In genomic region chr4:77155561-77155960, GRCm38 (mm10) we compare ENCODE assay signal across 12 mouse cellular contexts.
DNase-seq lines count a peak whose midpoint lies in the region.
"Had no signal": no experiment of that assay in that cellular context is flagged by ENCODE, and none has a peak within 500 bp of the region (broad histone marks: within the 10 kb centered on the region; RNA-seq: fewer than 3 reads in every experiment).

No protein-coding gene starts in this region.

- peak; percentile 67 for DNase-seq in right cerebral cortex, adult 18-20 months
- DNase-seq in right cerebral cortex, postnatal 14 days = no peak
- DNase-seq in cerebellum, postnatal 14 days = peak; percentile 34 to 75
- peak; percentile 73 for DNase-seq in layer of hippocampus, adult 9-11 months
- no peak for DNase-seq in urinary bladder, postnatal 10 days (ENCODE audit: low spot score)
- no peak for DNase-seq in lung, postnatal 10 days
- no peak for DNase-seq in kidney, adult 9 months
- DNase-seq: adrenal gland, adult 2 months; kidney, postnatal 36 days; lung, postnatal 14 days; midbrain, embryonic 14.5 days; retina, postnatal 1 day had no signal

Comparison
In these comparisons a context has a peak if more than half of its experiments do, and no peak if none do; other contexts are left out.
1. DNase-seq: peak in right cerebral cortex, adult 18-20 months (single experiment), cerebellum, postnatal 14 days (2 of 2) and layer of hippocampus, adult 9-11 months (single experiment); none in right cerebral cortex, postnatal 14 days (single experiment), urinary bladder, postnatal 10 days (single experiment), lung, postnatal 10 days (single experiment) and kidney, adult 9 months (single experiment).